Mouse (Mus musculus): Measurements from ENCODE around the gene Gp1bb.

Gp1bb gene

DNA sequence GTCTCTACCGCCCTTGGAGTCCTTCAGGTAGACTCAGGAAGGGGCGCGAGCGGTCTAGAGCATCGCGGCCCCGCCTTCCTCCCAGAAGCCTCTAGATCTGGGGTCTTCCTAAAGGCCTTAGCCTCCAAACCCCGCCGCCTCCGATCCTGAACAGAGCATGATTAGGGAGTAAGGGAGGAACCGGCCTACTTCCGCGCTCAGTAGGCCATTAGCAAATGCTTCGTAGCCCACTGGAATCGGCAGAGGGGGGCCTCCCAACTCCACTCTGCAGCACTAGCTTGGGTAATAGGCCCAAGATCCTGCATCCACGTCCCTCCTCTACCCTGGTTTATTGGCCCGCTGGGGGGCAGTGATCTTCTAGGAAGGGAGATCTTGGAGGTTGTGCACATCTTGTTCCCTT is at the start of gene Gp1bb:
Gp1bb (minus strand) TSS at position 385 of the 400 bp plus-strand sequence.
- DNase-seq = no peak

- no peak for DNase-seq
Measured at GRCm38 (mm10) chr16:18669914-18670313, 47.7 kb upstream of the Gp1bb start.

- DNase-seq = no peak
Measured at GRCm38 (mm10) chr16:18658597-18658996, 36.4 kb upstream of the Gp1bb start.

DNA sequence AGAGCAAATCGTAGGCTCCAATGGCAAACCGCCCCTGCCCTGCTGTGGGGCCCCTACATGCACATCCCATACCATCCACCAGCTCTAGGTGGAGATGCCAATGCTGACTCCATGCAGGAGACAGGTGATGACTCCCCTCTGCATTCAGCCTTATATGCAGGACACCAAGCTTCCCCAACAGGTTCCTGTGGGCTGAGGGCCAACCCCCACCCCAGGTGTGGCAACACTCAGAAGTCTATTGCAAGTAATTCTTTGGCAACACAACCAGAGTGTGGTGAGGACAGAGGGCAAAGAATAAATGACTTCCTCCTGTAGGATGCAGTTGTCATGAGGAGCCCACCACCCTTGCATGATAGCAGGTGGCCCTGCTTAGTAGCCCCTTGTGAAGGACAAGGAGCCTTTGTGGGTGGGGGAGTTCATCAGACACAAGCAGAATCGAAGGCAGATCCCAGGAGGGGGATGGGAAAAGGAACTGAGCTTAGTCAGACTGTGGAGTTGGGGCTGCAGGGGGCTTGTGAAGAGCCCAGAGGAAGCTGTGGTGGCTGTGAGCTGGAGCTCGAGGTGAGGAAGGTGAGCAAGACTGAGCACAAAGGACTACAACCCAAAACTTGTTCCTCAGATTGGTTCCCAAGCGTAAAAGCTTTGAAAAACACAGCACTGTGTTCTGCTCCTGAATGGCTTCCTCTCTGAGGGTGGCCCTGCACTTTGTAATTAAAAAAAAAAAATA is 33.3 kb upstream of the Gp1bb start:
- DNase-seq = no peak

DNA sequence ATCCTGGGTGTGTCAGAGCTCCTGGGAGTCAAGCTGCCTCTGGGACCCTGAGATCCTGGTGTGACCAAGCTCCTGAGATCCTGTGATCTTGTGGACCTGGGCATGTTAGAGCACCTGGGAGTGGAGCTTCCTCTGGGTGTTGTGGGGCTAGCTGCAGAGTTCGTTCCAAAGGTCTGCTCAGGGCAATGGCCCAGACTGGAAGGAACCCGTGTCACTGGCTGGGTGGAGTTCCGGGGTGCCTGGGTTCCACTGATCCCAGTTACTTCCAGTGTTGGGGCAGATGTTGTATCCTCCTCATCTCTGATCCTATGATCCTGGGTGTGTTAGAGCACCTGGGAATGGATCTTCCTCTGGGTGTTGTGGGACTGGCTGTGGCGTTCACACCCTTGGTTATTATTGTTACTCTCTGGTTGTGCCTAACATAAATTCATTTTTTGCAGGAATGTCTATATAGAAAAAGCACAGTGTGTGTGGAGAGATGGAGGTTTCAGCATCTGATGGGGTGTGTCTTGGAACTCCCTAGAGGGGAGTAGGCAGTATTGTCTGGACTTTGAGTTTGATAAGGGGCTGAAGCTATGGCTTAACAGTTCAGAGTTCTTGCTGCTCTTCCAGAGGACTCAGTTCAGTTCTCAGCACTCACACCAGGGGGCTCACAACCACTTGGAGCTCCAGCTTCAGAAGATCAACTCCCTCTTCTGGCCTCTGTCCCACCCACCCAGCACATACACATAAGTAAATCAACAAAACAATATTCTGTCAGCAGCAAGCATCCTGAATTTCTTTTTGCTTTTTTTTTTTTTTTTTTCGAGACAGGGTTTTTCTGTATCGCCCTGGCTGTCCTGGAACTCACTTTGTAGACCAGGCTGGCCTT is 31.3 kb upstream of the Gp1bb start:
- DNase-seq = no peak

DNA sequence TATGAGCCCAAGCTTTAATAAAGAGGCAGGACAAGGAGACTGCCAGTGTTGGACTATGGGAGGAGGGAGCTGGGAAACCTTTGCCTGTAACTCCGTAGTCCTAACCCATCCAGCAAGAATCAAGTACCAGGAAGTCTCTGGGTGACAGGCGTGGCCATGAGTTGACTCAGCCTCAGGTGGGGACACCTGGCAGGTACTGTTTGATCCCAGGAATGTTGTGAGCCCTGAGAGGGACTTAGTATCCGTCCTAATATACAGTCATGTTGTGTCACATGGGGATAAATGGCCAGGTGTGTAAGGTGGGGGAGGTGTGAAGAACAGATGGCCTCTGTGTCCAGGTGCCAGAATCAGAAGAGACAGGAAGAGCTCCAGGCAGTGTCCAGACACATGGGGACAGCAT is 26.9 kb upstream of the Gp1bb start:
- no peak for DNase-seq

GRCm38 (mm10) chr16:18645329-18645728 is 23.1 kb upstream of the Gp1bb start:
- DNase-seq = no peak

- DNase-seq = no peak
Measured at GRCm38 (mm10) chr16:18644485-18644884, 22.3 kb upstream of the Gp1bb start.

GRCm38 (mm10) chr16:18643406-18643998 is 21.3 kb upstream of the Gp1bb start:
- no peak for DNase-seq

DNA sequence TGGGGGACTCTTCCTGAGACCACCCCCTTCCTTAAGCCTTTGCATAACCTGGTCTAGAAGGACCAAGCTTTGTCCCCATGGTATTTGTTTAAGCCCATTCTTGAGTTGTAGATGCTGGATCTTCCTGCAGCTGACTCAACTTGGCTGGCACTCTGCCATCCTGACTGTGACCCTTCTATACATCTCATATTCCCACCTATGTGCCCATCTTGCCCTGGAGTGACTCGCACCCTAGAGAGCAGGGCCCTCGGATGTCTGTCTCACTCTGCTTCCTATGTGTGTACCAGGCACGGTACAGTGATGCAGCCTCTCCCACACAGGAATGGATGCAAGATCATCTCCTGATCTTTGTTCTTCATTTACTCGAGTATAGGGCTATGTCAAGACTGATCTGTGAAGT is 20.7 kb upstream of the Gp1bb start:
- DNase-seq = no peak

DNA sequence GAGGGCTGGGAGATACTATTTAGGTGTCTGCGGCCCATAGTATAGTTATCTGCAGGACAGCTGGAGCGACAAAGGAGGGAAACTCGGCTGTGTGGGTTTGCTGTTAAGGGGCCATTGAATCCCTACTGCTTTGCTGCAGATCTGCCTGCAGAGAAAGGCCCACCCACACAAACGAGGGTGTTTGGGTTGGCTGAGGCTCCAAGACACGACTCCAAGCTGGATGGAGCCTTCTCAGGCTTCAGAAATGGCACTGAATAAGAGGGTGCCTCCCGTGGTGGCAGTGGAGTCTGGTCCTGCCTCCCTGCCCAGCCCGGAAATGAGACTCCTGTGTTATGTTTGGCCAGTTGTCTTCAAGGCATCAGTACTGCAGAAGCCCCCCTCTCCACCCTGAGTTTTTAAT is 20.1 kb upstream of the Gp1bb start:
- DNase-seq = no peak

GRCm38 (mm10) chr16:18639382-18639929 is 17.3 kb upstream of the Gp1bb start:
- DNase-seq = no peak

- DNase-seq = no peak
Measured at GRCm38 (mm10) chr16:18638396-18638795, 16.2 kb upstream of the Gp1bb start.

GRCm38 (mm10) chr16:18636804-18637203 is 14.6 kb upstream of the Gp1bb start:
- no peak for DNase-seq

GRCm38 (mm10) chr16:18636401-18636800 is 14.2 kb upstream of the Gp1bb start:
- no peak for DNase-seq

DNA sequence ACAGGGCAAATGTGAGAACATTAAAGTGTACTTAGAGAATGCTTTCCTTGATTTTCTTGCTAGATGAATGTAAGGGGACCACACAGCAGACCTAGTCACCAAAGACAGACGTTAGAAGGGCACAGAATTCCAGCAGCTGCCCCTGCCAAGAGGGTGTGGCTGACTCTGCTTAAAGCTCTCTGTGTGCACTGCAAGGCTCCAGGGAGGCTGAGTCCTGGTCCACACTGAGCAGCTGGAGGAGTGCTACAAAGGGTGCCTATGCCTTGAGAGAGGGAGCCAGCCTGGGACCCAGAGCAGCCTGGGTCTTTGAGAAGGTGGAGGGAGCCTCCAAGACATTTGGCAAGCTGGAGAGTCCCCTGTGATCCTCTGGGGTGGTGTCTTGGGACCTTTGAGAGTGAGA is 11.1 kb upstream of the Gp1bb start:
- DNase-seq = no peak

GRCm38 (mm10) chr16:18632816-18633215 is 10.6 kb upstream of the Gp1bb start:
- DNase-seq = no peak

DNA sequence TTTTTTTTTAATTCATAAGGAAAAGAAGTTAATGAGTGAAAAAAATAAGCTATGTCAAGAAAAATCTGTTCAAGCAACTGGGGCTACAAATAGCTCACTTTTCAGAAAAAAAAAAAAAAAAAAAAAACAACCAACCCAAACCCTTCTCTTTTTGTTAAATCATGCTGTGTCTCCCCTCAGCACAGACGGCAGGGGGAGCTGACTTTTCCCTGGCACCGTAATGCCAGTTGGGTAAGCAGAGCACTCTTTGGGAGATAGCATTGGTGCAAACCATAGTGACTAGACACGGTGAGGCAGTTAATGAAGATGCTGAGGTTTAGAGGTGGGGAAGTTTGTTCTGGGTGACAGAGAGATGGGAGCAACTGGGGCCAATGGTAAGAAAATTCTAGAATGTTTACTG is 9.9 kb upstream of the Gp1bb start:
- DNase-seq = no peak

DNA sequence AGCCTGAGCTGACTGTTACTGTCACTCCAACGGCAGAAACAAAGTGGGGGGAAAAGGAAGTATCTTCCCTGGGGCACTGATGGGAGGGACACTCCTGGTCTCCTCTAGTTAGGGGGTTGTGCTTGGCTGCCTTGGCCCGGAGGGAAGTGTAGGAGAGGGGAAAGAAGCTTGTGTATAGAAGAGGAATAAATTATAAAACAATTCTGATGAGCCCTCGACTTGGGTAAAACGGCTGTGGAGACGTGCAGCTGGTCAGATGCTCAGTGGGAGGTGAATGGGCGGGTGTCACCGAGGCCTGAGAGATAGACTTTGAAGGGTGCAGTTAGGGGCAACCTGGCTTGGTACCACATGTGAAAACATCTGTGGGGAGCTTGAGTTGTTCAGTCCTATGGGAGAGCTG is 8.9 kb upstream of the Gp1bb start:
- DNase-seq = no peak

DNA sequence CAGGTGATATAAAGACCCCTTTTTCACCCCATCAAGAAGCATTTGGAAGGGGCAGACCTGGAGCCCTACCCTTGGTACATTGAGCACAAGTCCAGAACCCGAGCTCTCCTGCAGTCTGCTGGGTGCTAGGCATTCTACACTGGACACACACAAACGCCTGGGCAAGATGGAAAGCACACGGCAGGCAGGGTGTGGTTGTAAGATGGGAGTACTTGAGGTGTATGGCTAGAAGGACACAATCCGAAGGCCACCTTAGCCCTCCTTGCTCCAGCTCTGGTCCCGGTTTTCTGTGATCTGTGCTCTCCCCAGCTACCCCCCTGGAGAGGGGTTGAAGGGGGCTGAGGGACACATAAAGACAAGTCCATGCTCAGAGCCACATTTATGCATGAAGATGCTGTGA is 8.1 kb upstream of the Gp1bb start:
- no peak for DNase-seq

DNA sequence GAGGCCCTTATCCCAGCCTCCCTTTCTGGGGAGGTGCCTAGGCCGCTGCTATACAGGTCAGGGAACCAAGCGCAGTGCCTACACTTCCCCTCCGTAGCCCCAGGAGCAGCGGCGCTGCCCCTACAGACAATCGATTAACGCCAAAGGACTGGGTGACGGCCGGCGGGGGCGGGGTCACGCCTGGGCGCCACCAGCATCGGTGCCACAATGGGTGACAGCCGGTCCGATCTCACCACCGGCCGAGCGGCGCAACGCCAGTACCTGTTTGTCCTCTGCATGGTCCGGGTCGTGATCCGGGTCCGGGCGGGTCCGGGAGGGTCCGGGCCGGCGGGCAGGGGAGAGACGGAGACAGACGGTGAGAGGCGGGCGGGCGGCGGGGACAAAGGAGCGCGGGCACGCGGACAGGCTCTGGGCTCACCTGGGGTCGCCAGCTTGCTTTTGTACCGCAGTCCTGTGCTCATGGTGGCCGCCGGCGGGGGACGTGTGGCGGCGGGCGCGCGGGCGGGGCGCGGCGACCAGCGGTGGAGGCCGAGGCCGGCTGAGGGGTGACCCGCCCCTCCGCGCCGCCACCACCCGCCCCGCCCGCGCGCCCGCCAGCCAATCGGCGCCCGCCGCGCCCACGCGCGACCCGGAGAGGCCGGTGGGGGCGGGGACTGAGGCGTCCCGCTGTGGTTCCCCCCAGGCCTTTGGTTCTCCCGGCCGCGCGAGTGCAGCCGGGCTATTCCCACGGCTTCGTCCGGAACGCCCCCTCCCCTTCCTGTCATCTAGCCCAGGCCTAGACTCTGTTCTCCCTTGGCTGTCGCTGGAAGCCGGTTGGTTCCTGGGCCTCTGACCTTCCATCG is 7.4 kb upstream of the Gp1bb start, which contains the start of gene Sept5:
Sept5 (minus strand) TSS at position 565 of the 842 bp plus-strand sequence.
- DNase-seq = peak in 1 of 2 experiments; percentile 41

- DNase-seq = no peak
Measured at GRCm38 (mm10) chr16:18628948-18629340, 6.7 kb upstream of the Gp1bb start.

Data from spleen, adult 18-20 months (tissue).